Mouse (Mus musculus) C2C12 (cell line): ENCODE data around the gene Cd274. TPM values are rescaled to one million over a fixed set of nuclear protein-coding genes. Genes with fewer than 3 reads are reported as not detected.

Experiments used
- H3K27me3 ChIP-seq: one replicate; pipeline ENCODE4 v1.6.1; 2011; ENCODE audit not compliant: control insufficient read depth, insufficient read depth, insufficient read length
- H3K36me3 ChIP-seq: one replicate; pipeline ENCODE4 v1.6.1; 2011; ENCODE audit not compliant: control insufficient read depth, insufficient read depth
- H3K4me3 ChIP-seq: one replicate; pipeline ENCODE4 v1.5.1; 2011; ENCODE audit warnings: mild to moderate bottlenecking, control low read depth; ENCODE audit not compliant: poor library complexity, insufficient read depth, severe bottlenecking
- H3K79me2 ChIP-seq: one replicate; pipeline ENCODE4 v1.6.1; 2011; ENCODE audit not compliant: control insufficient read depth, insufficient read depth
- H3K79me3 ChIP-seq: one replicate; pipeline ENCODE4 v1.6.1; 2011; ENCODE audit warnings: low read depth, control low read depth
- H3ac ChIP-seq: one replicate; pipeline ENCODE3; 2011; ENCODE audit warnings: low read depth; ENCODE audit not compliant: control insufficient read depth, insufficient read length
- CEBPB ChIP-seq: IDR thresholded peaks from one replicate; pipeline ENCODE4 v1.6.1; 2011; ENCODE audit warnings: low read depth, mild to moderate bottlenecking, control low read depth, moderate library complexity
- CTCF ChIP-seq: IDR thresholded peaks from one replicate; pipeline ENCODE4 v1.5.1; 2011; ENCODE audit not compliant: control insufficient read depth, insufficient read depth, insufficient read length
- FOSL1 ChIP-seq: IDR thresholded peaks from one replicate; pipeline ENCODE4 v1.8.0; 2011; ENCODE audit warnings: mild to moderate bottlenecking, low read length; ENCODE audit not compliant: poor library complexity, insufficient read depth, severe bottlenecking
- MAX ChIP-seq: IDR thresholded peaks from one replicate; pipeline ENCODE4 v1.6.1; 2011; ENCODE audit warnings: mild to moderate bottlenecking, control low read depth
- MYOD1 ChIP-seq: IDR thresholded peaks from one replicate; pipeline ENCODE4 v1.6.1; 2011; ENCODE audit warnings: low read depth; ENCODE audit not compliant: control insufficient read depth, insufficient read length
- MYOG ChIP-seq: IDR thresholded peaks from one replicate; pipeline ENCODE4 v1.6.1; 2011; ENCODE audit not compliant: control insufficient read depth, insufficient read length; ENCODE audit errors: extremely low read depth
- USF1 ChIP-seq: IDR thresholded peaks from one replicate; pipeline ENCODE4 v1.6.1; 2011; ENCODE audit warnings: low read depth, mild to moderate bottlenecking, control low read depth, moderate library complexity
- polyA plus RNA-seq: library from polyadenylated mRNA; unstranded; fragments of >200 nt; fragmentation: generic; extraction: Trizol; gene quantifications from one replicate; pipeline ENCODE4 v1.2.1, GENCODE M21; 2012; ENCODE audit warnings: missing spikeins

Gene Cd274
- polyA plus RNA-seq, 1 experiment = 0.05 TPM

DNA sequence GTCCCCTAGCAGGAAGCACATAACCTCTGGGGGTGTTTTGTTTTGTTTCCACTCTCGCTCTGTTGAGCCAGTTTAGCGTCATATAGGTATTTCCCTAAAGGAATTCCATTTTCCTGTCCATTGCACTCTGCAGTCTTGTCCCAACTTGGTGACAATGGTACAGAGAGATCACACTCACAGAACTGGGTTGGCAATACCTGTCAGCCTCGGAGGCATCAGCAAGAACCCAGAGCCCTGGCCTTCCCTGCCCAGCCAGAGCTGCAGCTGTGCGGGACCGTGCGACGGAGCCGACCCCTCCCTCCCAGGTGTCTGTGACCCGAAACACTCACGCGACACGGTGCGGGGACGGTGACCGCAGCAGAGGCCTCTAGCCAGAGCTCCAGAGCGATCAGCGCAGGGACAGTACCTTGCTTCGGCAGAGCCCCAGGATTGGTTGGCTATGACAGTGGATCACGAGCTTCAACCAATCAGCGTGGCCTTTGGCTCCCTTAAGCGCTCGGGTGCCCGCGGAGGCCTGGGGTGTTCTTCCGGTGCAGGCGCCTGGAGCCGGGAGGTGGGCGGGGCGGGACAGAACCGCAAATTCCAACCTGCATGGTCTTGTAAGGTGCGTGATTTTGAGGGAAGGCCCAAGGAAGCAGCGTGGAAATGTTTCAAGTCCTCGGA is 5.7 kb upstream of the Cd274 start:
- H3K79me2 ChIP-seq = no peaks in the 10 kb centered on the region
- TF ChIP-seq CEBPB (no peak), MAX (no peak), MYOG (no peak), FOSL1 (no peak), CTCF (no peak), MYOD1 (no peak), USF1 (no peak)
- no peaks in the 10 kb centered on the region for H3K36me3 ChIP-seq
- H3K79me3 ChIP-seq = no peaks in the 10 kb centered on the region
- no peaks in the 10 kb centered on the region for H3K27me3 ChIP-seq
- peak overlapping the region; percentile 43 for H3K4me3 ChIP-seq
- H3ac ChIP-seq = peak overlapping the region; percentile 91

- H3ac ChIP-seq = no peak overlapping the region
- no peaks in the 10 kb centered on the region for H3K36me3 ChIP-seq
- no peak for TF ChIP-seq CTCF
- TF ChIP-seq MAX = no peak
- TF ChIP-seq MYOD1 = no peak
- TF ChIP-seq FOSL1 = no peak
- no peak for TF ChIP-seq MYOG
- H3K4me3 ChIP-seq = peak overlapping the region; percentile 43
- H3K79me2 ChIP-seq = no peaks in the 10 kb centered on the region
- H3K79me3 ChIP-seq = no peaks in the 10 kb centered on the region
- no peaks in the 10 kb centered on the region for H3K27me3 ChIP-seq
Observed at GRCm38 (mm10) chr19:29362173-29362930, 4.9 kb upstream of the Cd274 start.

- Histone ChIP-seq H3K79me3 (no peaks in the 10 kb centered on the region), H3K79me2 (no peaks in the 10 kb centered on the region), H3ac (no peak overlapping the region), H3K27me3 (no peaks in the 10 kb centered on the region), H3K4me3 (no peak overlapping the region), H3K36me3 (no peaks in the 10 kb centered on the region)
- TF ChIP-seq FOSL1 (no peak), MYOD1 (no peak)
Observed at GRCm38 (mm10) chr19:29363557-29363956, 3.7 kb upstream of the Cd274 start.

- no peaks in the 10 kb centered on the region for H3K36me3 ChIP-seq
- H3K27me3 ChIP-seq = no peaks in the 10 kb centered on the region
- H3K79me3 ChIP-seq = no peaks in the 10 kb centered on the region
- H3K79me2 ChIP-seq = no peaks in the 10 kb centered on the region
- no peak for TF ChIP-seq MYOG
- TF ChIP-seq CTCF = no peak
- TF ChIP-seq USF1 = no peak
- TF ChIP-seq MYOD1 = no peak
- no peak for TF ChIP-seq CEBPB
- TF ChIP-seq FOSL1 = no peak
- no peak for TF ChIP-seq MAX
- H3ac ChIP-seq = no peak overlapping the region
- no peak overlapping the region for H3K4me3 ChIP-seq
Observed at GRCm38 (mm10) chr19:29364076-29364475, 3.2 kb upstream of the Cd274 start.

DNA sequence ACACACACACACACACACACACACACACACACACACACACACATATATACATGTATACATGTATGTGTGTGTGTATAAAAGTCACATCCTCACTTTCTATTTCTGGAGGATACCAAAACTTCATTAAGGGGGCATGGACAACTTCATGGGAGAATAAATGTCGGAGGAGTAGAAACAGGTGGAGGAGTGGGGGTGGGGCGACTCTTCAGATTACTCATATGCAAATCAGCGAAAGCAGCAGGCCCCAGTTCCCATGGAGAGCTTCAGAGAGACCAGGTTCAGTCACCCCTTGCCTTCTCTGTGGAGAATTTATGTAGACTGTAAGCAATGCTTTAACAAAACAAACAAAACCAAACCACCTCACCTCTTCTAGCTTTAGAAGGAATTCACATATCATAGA is 2.1 kb upstream of the Cd274 start:
- H3K4me3 ChIP-seq = no peak overlapping the region
- TF ChIP-seq USF1 = no peak
- no peak for TF ChIP-seq MYOD1
- no peak for TF ChIP-seq MYOG

More for the DNA sequence above, 2.1 kb upstream of the Cd274 start:
- H3K27me3 ChIP-seq = no peaks in the 10 kb centered on the region
- no peaks in the 10 kb centered on the region for H3K36me3 ChIP-seq
- no peaks in the 10 kb centered on the region for H3K79me2 ChIP-seq
- H3ac ChIP-seq = no peak overlapping the region
- H3K79me3 ChIP-seq = no peaks in the 10 kb centered on the region
